Mouse (Mus musculus) embryonic facial prominence, embryonic 13.5 days (tissue): ENCODE measurements around the gene Ifnk. TPM values are rescaled to one million over a fixed set of nuclear protein-coding genes. Genes with fewer than 3 reads are reported as not detected.

Experiments
- ATAC-seq: fragments of 200-750 bp; cut with Nextera tagmentation; 2 replicates; pipeline ENCODE4 v1.8.0; 2017; ENCODE audit warnings: low read depth; ENCODE audit not compliant: insufficient number of reproducible peaks, insufficient read depth, low FRiP score, low TSS enrichment
- H3K27ac ChIP-seq: fragments of 300-500 bp; sonication (generic); 2 replicates; pipeline ENCODE4 v1.5.1; 2015; ENCODE audit warnings: moderate library complexity, mild to moderate bottlenecking, inconsistent platforms
- H3K27me3 ChIP-seq: fragments of 300-500 bp; sonication (generic); 2 replicates; pipeline ENCODE4 v1.6.1; 2015; ENCODE audit warnings: mild to moderate bottlenecking, inconsistent platforms
- H3K36me3 ChIP-seq: fragments of 300-500 bp; sonication (generic); 2 replicates; pipeline ENCODE4 v1.6.1; 2015; ENCODE audit warnings: mild to moderate bottlenecking, inconsistent platforms
- H3K4me1 ChIP-seq: fragments of 300-500 bp; sonication (generic); 2 replicates; pipeline ENCODE4 v1.6.1; 2015; ENCODE audit warnings: inconsistent platforms
- H3K4me2 ChIP-seq: fragments of 300-500 bp; sonication (generic); 2 replicates; pipeline ENCODE4 v1.6.1; 2015; ENCODE audit warnings: moderate library complexity, mild to moderate bottlenecking, inconsistent platforms
- H3K4me3 ChIP-seq: fragments of 300-500 bp; sonication (generic); 2 replicates; pipeline ENCODE4 v1.5.1; 2015; ENCODE audit warnings: mild to moderate bottlenecking, inconsistent platforms
- H3K9ac ChIP-seq: fragments of 300-500 bp; sonication (generic); 2 replicates; pipeline ENCODE4 v1.6.1; 2015; ENCODE audit warnings: mild to moderate bottlenecking, inconsistent platforms
- H3K9me3 ChIP-seq: fragments of 300-500 bp; sonication (generic); 2 replicates; pipeline ENCODE4 v1.6.1; 2016; ENCODE audit warnings: inconsistent platforms
- WGBS: fragments of 180-500 bp; shearing (Covaris S2); methylation state at CpG from one replicate; pipeline ENCODE4 v1.1.7; 2015; ENCODE audit warnings: mixed read lengths; 5-methylcytosine and 5-hydroxymethylcytosine counted together
- polyA plus RNA-seq: library from polyadenylated mRNA; unstranded; fragments of >200 nt; fragmentation: Nextera tagmentation; extraction: Ambion mirVana; gene quantifications from 2 replicates; pipeline ENCODE4 v1.2.1, GENCODE M21; 2015

The Ifnk gene
- polyA plus RNA-seq, 1 experiment from 2014 or later = 0.35 TPM

GRCm38 (mm10) chr4:35143472-35144102, 8.3 kb upstream of the Ifnk start:
- ATAC-seq = no peak
- Histone ChIP-seq H3K27ac (peak overlapping the region; percentile 39), H3K4me2 (peak overlapping the region; percentile 30), H3K27me3 (no peaks in the 10 kb centered on the region), H3K4me3 (no peak overlapping the region), H3K36me3 (no peaks in the 10 kb centered on the region), H3K9ac (0 out of 2 replicates have a peak overlapping the region, but pooled peaks have one; percentile 28), H3K4me1 (peaks cover 15% of the 10 kb centered on the region), H3K9me3 (no peaks in the 10 kb centered on the region)
- 43% methylated on average over 12 of the region's 12 CpGs for WGBS

GRCm38 (mm10) chr4:35145726-35146125, 6.1 kb upstream of the Ifnk start:
- no peak overlapping the region for H3K9ac ChIP-seq
- no peak overlapping the region for H3K4me3 ChIP-seq
- no peak for ATAC-seq
- H3K4me1 ChIP-seq = peaks cover 15% of the 10 kb centered on the region
- WGBS = 85% methylated on average over 10 of the region's 10 CpGs
- H3K27ac ChIP-seq = no peak overlapping the region
- no peaks in the 10 kb centered on the region for H3K27me3 ChIP-seq
- no peak overlapping the region for H3K4me2 ChIP-seq
- H3K9me3 ChIP-seq = no peaks in the 10 kb centered on the region
- no peaks in the 10 kb centered on the region for H3K36me3 ChIP-seq

GRCm38 (mm10) chr4:35146597-35146996, 5.3 kb upstream of the Ifnk start:
- WGBS = 91% methylated on average over 5 of the region's 5 CpGs
- no peaks in the 10 kb centered on the region for H3K36me3 ChIP-seq
- no peak overlapping the region for H3K27ac ChIP-seq
- H3K27me3 ChIP-seq = no peaks in the 10 kb centered on the region
- no peak overlapping the region for H3K4me3 ChIP-seq
- H3K9ac ChIP-seq = no peak overlapping the region
- no peak overlapping the region for H3K4me2 ChIP-seq
- no peak for ATAC-seq
- H3K9me3 ChIP-seq = no peaks in the 10 kb centered on the region
- peaks cover 15% of the 10 kb centered on the region for H3K4me1 ChIP-seq

GRCm38 (mm10) chr4:35148326-35148725, 3.5 kb upstream of the Ifnk start:
- no peaks in the 10 kb centered on the region for H3K9me3 ChIP-seq
- no peaks in the 10 kb centered on the region for H3K27me3 ChIP-seq
- H3K27ac ChIP-seq = no peak overlapping the region
- no peak overlapping the region for H3K4me2 ChIP-seq
- ATAC-seq = no peak
- 91% methylated on average over 4 of the region's 4 CpGs for WGBS
- no peak overlapping the region for H3K4me3 ChIP-seq
- H3K36me3 ChIP-seq = no peaks in the 10 kb centered on the region
- H3K9ac ChIP-seq = no peak overlapping the region
- peaks cover 7% of the 10 kb centered on the region for H3K4me1 ChIP-seq

- Histone ChIP-seq H3K4me1 (peaks cover 9% of the 10 kb centered on the region), H3K9me3 (no peaks in the 10 kb centered on the region), H3K4me2 (no peak overlapping the region), H3K27ac (no peak overlapping the region), H3K9ac (no peak overlapping the region), H3K27me3 (no peaks in the 10 kb centered on the region; the same call in 1 of the 2 replicates), H3K4me3 (no peak overlapping the region), H3K36me3 (no peaks in the 10 kb centered on the region)
- no peak for ATAC-seq
- WGBS = 78% methylated on average over 3 of the region's 3 CpGs
Observed at GRCm38 (mm10) chr4:35150706-35151105, 1.1 kb upstream of the Ifnk start.

GRCm38 (mm10) chr4:35154051-35154450, 2.2 kb downstream of the Ifnk start:
- Histone ChIP-seq H3K9ac (no peak overlapping the region), H3K36me3 (no peaks in the 10 kb centered on the region), H3K4me3 (no peak overlapping the region), H3K27me3 (no peaks in the 10 kb centered on the region; the same call in 1 of the 2 replicates), H3K4me1 (peaks cover 15% of the 10 kb centered on the region), H3K9me3 (no peaks in the 10 kb centered on the region), H3K4me2 (no peak overlapping the region), H3K27ac (no peak overlapping the region)
- WGBS = 58% methylated on average over 3 of the region's 3 CpGs
- no peak for ATAC-seq

- Histone ChIP-seq H3K27ac (peak overlapping the region; percentile 95), H3K27me3 (no peaks in the 10 kb centered on the region; the same call in 1 of the 2 replicates), H3K4me1 (peaks cover 15% of the 10 kb centered on the region), H3K9ac (peak overlapping the region; percentile 78), H3K36me3 (no peaks in the 10 kb centered on the region), H3K4me2 (peak overlapping the region; percentile 82), H3K4me3 (peak overlapping the region; percentile 66), H3K9me3 (no peaks in the 10 kb centered on the region)
- 24% methylated on average over 20 of the region's 20 CpGs for WGBS
- ATAC-seq = no peak
Observed at GRCm38 (mm10) chr4:35155132-35155922, 3.5 kb downstream of the Ifnk start.

- Histone ChIP-seq H3K4me1 (peaks cover 15% of the 10 kb centered on the region), H3K4me2 (peak overlapping the region; percentile 82), H3K9ac (peak overlapping the region; percentile 78), H3K36me3 (no peaks in the 10 kb centered on the region), H3K9me3 (no peaks in the 10 kb centered on the region), H3K27ac (peak overlapping the region; percentile 95), H3K27me3 (no peaks in the 10 kb centered on the region; the same call in 1 of the 2 replicates), H3K4me3 (peak overlapping the region; percentile 66)
- WGBS = under 1% methylated on average over 26 of the region's 26 CpGs
- ATAC-seq = peak; percentile 78
Observed at GRCm38 (mm10) chr4:35156149-35156611, 4.3 kb downstream of the Ifnk start.

GRCm38 (mm10) chr4:35156751-35157611, 5.1 kb downstream of the Ifnk start, which contains the start of gene Mob3b:
Mob3b (minus strand) TSS chr4:35157484.
- H3K9me3 ChIP-seq = no peaks in the 10 kb centered on the region
- H3K4me1 ChIP-seq = peaks cover 15% of the 10 kb centered on the region
- peak within 1 kb of the TSS; percentile 95 for H3K27ac ChIP-seq
- peak within 1 kb of the TSS; percentile 66 for H3K4me3 ChIP-seq
- peak within 1 kb of the TSS; percentile 82 for H3K4me2 ChIP-seq
- peak; percentile 68 for ATAC-seq
- no peaks in the 10 kb centered on the region for H3K36me3 ChIP-seq
- under 1% methylated on average over 50 of the region's 50 CpGs for WGBS
- peak within 1 kb of the TSS; percentile 78 for H3K9ac ChIP-seq
- H3K27me3 ChIP-seq = no peaks in the 10 kb centered on the region; the same call in 1 of the 2 replicates

GRCm38 (mm10) chr4:35157815-35158214, 6.0 kb downstream of the Ifnk start:
- H3K4me1 ChIP-seq = peaks cover 15% of the 10 kb centered on the region
- WGBS = 65% methylated on average over 11 of the region's 11 CpGs
- no peak overlapping the region for H3K4me3 ChIP-seq
- no peak for ATAC-seq
- H3K9me3 ChIP-seq = no peaks in the 10 kb centered on the region
- H3K36me3 ChIP-seq = no peaks in the 10 kb centered on the region
- no peak overlapping the region for H3K9ac ChIP-seq
- H3K27ac ChIP-seq = no peak overlapping the region
- peak overlapping the region; percentile 82; the same call in 1 of the 2 replicates for H3K4me2 ChIP-seq
- H3K27me3 ChIP-seq = no peaks in the 10 kb centered on the region; the same call in 1 of the 2 replicates

GRCm38 (mm10) chr4:35165275-35165674, 13.4 kb downstream of the Ifnk start:
- no peak overlapping the region for H3K4me3 ChIP-seq
- no peak overlapping the region for H3K9ac ChIP-seq
- H3K36me3 ChIP-seq = no peaks in the 10 kb centered on the region
- 82% methylated on average over 2 of the region's 2 CpGs for WGBS
- H3K27me3 ChIP-seq = no peaks in the 10 kb centered on the region
- H3K27ac ChIP-seq = no peak overlapping the region
- H3K9me3 ChIP-seq = no peaks in the 10 kb centered on the region
- ATAC-seq = no peak
- H3K4me2 ChIP-seq = no peak overlapping the region
- H3K4me1 ChIP-seq = peaks cover 8% of the 10 kb centered on the region
